Mouse (Mus musculus) liver, embryonic 11.5 days (tissue): ENCODE measurements at regions not wholly inside any gene's neighbourhood (a gene's known extent, or its start where the extent isn't known, plus 50 kb on each side); places are given as distances from the start of the nearest gene placed in this dataset.

Experiments
- ATAC-seq: fragments of 200-750 bp; cut with Nextera tagmentation; replicated peaks from 2 replicates; pipeline ENCODE4 v1.8.0; 2017; ENCODE audit warnings: moderate number of reproducible peaks, mild to moderate bottlenecking, moderate TSS enrichment, moderate library complexity; ENCODE audit not compliant: low FRiP score
- DNase-seq: peaks from one replicate; pipeline ENCODE4 v3.0.0-alpha.2; 2017; ENCODE audit warnings: low spot score
- H3K27ac ChIP-seq: fragments of 300-500 bp; sonication (generic); 2 replicates; pipeline ENCODE4 v1.5.1; 2014; ENCODE audit warnings: mild to moderate bottlenecking, low read depth, low read length, control low read depth
- H3K27me3 ChIP-seq: fragments of 300-500 bp; sonication (generic); replicated peaks from 2 replicates; pipeline ENCODE4 v1.6.1; 2014; ENCODE audit warnings: low read length, mixed read lengths; ENCODE audit not compliant: control insufficient read depth, insufficient read depth
- H3K36me3 ChIP-seq: fragments of 300-500 bp; sonication (generic); 2 replicates; pipeline ENCODE4 v1.6.1; 2014; ENCODE audit warnings: mild to moderate bottlenecking, low read length, moderate library complexity, mixed read lengths; ENCODE audit not compliant: control insufficient read depth, insufficient read depth
- H3K4me1 ChIP-seq: fragments of 300-500 bp; sonication (generic); replicated peaks from 2 replicates; pipeline ENCODE4 v1.6.1; 2014; ENCODE audit warnings: low read length, mixed read lengths; ENCODE audit not compliant: control insufficient read depth, insufficient read depth
- H3K4me2 ChIP-seq: fragments of 300-500 bp; sonication (generic); 2 replicates; pipeline ENCODE4 v1.6.1; 2014; ENCODE audit warnings: mild to moderate bottlenecking, control low read depth, moderate library complexity
- H3K4me3 ChIP-seq: fragments of 300-500 bp; sonication (generic); 2 replicates; pipeline ENCODE4 v1.5.1; 2014; ENCODE audit warnings: low read depth, low read length, control low read depth
- H3K9ac ChIP-seq: fragments of 300-500 bp; sonication (generic); 2 replicates; pipeline ENCODE4 v1.6.1; 2014; ENCODE audit warnings: low read depth, low read length, control low read depth
- H3K9me3 ChIP-seq: fragments of 300-500 bp; sonication (generic); 2 replicates; pipeline ENCODE4 v1.6.1; 2016; ENCODE audit warnings: low read length, inconsistent platforms, mixed read lengths; ENCODE audit not compliant: control insufficient read depth
- WGBS: fragments of 180-500 bp; shearing (Covaris S2); extraction: QIAGEN DNeasy Blood & Tissue Kit; methylation state at CpG from one replicate; pipeline ENCODE4 v1.1.7; 2014; 5-methylcytosine and 5-hydroxymethylcytosine counted together

- no peaks in the 10 kb centered on the region for H3K36me3 ChIP-seq
- no peaks in the 10 kb centered on the region for H3K9me3 ChIP-seq
- H3K27ac ChIP-seq: no peak overlapping the region
- H3K4me2 ChIP-seq: no peak overlapping the region
- 77% methylated on average over 5 of the region's 5 CpGs for WGBS
- H3K9ac ChIP-seq: no peak overlapping the region
- no peaks in the 10 kb centered on the region for H3K27me3 ChIP-seq
- DNase-seq (no peak), ATAC-seq (no peak)
- H3K4me1 ChIP-seq: no peaks in the 10 kb centered on the region
- H3K4me3 ChIP-seq: no peak overlapping the region
Measured at GRCm38 (mm10) chr2:169168795-169169194, 213.4 kb upstream of the Zfp64 start.

- no peaks in the 10 kb centered on the region for H3K36me3 ChIP-seq
- 82% methylated on average over 6 of the region's 6 CpGs for WGBS
- DNase-seq: no peak
Measured at GRCm38 (mm10) chr2:169168376-169168775, 213.0 kb upstream of the Zfp64 start.

GRCm38 (mm10) chr2:169161651-169162050 is 206.3 kb upstream of the Zfp64 start:
- 72% methylated on average over 8 of the region's 8 CpGs for WGBS
- no peak overlapping the region for H3K4me3 ChIP-seq
- DNase-seq (no peak), ATAC-seq (no peak)
- H3K27ac ChIP-seq: no peak overlapping the region
- H3K9ac ChIP-seq: no peak overlapping the region
- H3K36me3 ChIP-seq: no peaks in the 10 kb centered on the region
- H3K4me2 ChIP-seq: no peak overlapping the region
- no peaks in the 10 kb centered on the region for H3K9me3 ChIP-seq
- no peaks in the 10 kb centered on the region for H3K4me1 ChIP-seq
- H3K27me3 ChIP-seq: no peaks in the 10 kb centered on the region

More at GRCm38 (mm10) chr2:169168376-169168775, 213.0 kb upstream of the Zfp64 start:
- Histone ChIP-seq H3K9ac (no peak overlapping the region), H3K4me1 (no peaks in the 10 kb centered on the region), H3K27me3 (no peaks in the 10 kb centered on the region), H3K27ac (no peak overlapping the region), H3K9me3 (no peaks in the 10 kb centered on the region), H3K4me2 (no peak overlapping the region), H3K4me3 (no peak overlapping the region)
- no peak for ATAC-seq

- no peaks in the 10 kb centered on the region for H3K9me3 ChIP-seq
- no peak overlapping the region for H3K4me2 ChIP-seq
- DNase-seq (no peak), ATAC-seq (no peak)
- no peaks in the 10 kb centered on the region for H3K36me3 ChIP-seq
- H3K27me3 ChIP-seq: no peaks in the 10 kb centered on the region
- H3K27ac ChIP-seq: no peak overlapping the region
- 66% methylated on average over 11 of the region's 11 CpGs for WGBS
- H3K9ac ChIP-seq: no peak overlapping the region
- H3K4me1 ChIP-seq: no peaks in the 10 kb centered on the region
- no peak overlapping the region for H3K4me3 ChIP-seq
Measured at GRCm38 (mm10) chr2:169158760-169159159, 203.4 kb upstream of the Zfp64 start.

- Histone ChIP-seq H3K4me3 (no peak overlapping the region), H3K4me1 (no peaks in the 10 kb centered on the region), H3K36me3 (no peaks in the 10 kb centered on the region), H3K9me3 (no peaks in the 10 kb centered on the region), H3K27ac (no peak overlapping the region), H3K9ac (no peak overlapping the region), H3K27me3 (no peaks in the 10 kb centered on the region), H3K4me2 (no peak overlapping the region)
- DNase-seq (no peak), ATAC-seq (no peak)
- WGBS: 56% methylated on average over 17 of the region's 17 CpGs
Measured at GRCm38 (mm10) chr2:169158005-169158673, 202.8 kb upstream of the Zfp64 start.

- H3K4me2 ChIP-seq: no peak overlapping the region
- H3K9me3 ChIP-seq: no peaks in the 10 kb centered on the region
- 44% methylated on average over 8 of the region's 8 CpGs for WGBS
- H3K4me3 ChIP-seq: no peak overlapping the region
- no peaks in the 10 kb centered on the region for H3K27me3 ChIP-seq
- H3K27ac ChIP-seq: no peak overlapping the region
- DNase-seq (no peak), ATAC-seq (no peak)
- no peaks in the 10 kb centered on the region for H3K4me1 ChIP-seq
- no peak overlapping the region for H3K9ac ChIP-seq
- H3K36me3 ChIP-seq: no peaks in the 10 kb centered on the region
Measured at GRCm38 (mm10) chr2:169156908-169157307, 201.5 kb upstream of the Zfp64 start.

GRCm38 (mm10) chr2:169154881-169155280 is 199.5 kb upstream of the Zfp64 start:
- Histone ChIP-seq H3K9ac (no peak overlapping the region), H3K4me3 (no peak overlapping the region), H3K4me2 (no peak overlapping the region), H3K27me3 (no peaks in the 10 kb centered on the region), H3K4me1 (no peaks in the 10 kb centered on the region), H3K9me3 (no peaks in the 10 kb centered on the region), H3K36me3 (no peaks in the 10 kb centered on the region), H3K27ac (no peak overlapping the region)
- DNase-seq (no peak), ATAC-seq (no peak)
- 84% methylated on average over 12 of the region's 12 CpGs for WGBS

- H3K36me3 ChIP-seq: no peaks in the 10 kb centered on the region
- H3K27me3 ChIP-seq: no peaks in the 10 kb centered on the region
- ATAC-seq (no peak), DNase-seq (no peak)
- H3K9ac ChIP-seq: no peak overlapping the region
- no peaks in the 10 kb centered on the region for H3K4me1 ChIP-seq
- no peak overlapping the region for H3K27ac ChIP-seq
- WGBS: 74% methylated on average over 7 of the region's 7 CpGs
- no peak overlapping the region for H3K4me3 ChIP-seq
- H3K4me2 ChIP-seq: no peak overlapping the region
- H3K9me3 ChIP-seq: no peaks in the 10 kb centered on the region
Measured at GRCm38 (mm10) chr2:169147655-169148054, 192.3 kb upstream of the Zfp64 start.

- Histone ChIP-seq H3K4me1 (no peaks in the 10 kb centered on the region), H3K4me3 (no peak overlapping the region), H3K4me2 (no peak overlapping the region), H3K36me3 (no peaks in the 10 kb centered on the region), H3K27ac (no peak overlapping the region), H3K9ac (no peak overlapping the region), H3K27me3 (no peaks in the 10 kb centered on the region), H3K9me3 (no peaks in the 10 kb centered on the region)
- no peak for ATAC-seq
- no peak for DNase-seq
- WGBS: 59% methylated on average over 8 of the region's 8 CpGs
Measured at GRCm38 (mm10) chr2:169142224-169142623, 186.8 kb upstream of the Zfp64 start.
